Mouse (Mus musculus): ENCODE results near the gene Pde10a.

The Pde10a gene

DNA sequence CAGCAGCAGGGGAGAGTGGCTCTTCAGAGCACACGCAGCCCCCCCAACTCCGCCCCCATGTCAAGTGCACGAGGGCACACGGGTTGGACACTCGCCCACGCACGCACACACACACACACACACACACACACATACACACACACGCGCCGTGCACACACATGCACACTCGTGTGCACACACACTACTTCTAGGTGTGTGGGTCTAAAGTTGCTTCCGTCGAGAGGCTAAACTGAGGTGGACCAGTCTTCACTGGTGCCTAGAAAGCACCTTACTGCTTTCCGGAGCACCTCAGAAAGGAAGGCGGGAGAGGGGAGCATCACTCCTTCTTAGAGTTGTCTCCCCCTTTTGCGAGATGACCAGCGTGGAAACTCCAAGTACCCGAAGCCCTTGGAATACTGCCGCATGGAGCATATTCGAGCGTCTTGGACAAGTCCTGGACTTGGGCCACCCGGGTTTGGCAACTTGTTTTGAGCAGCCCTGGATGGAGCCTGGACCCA, at the start of gene Pde10a:
Gene Pde10a, plus strand, starts transcription at position 148 of the 497 bp plus-strand sequence.
- peak; percentile 72 to 79 for DNase-seq

DNA sequence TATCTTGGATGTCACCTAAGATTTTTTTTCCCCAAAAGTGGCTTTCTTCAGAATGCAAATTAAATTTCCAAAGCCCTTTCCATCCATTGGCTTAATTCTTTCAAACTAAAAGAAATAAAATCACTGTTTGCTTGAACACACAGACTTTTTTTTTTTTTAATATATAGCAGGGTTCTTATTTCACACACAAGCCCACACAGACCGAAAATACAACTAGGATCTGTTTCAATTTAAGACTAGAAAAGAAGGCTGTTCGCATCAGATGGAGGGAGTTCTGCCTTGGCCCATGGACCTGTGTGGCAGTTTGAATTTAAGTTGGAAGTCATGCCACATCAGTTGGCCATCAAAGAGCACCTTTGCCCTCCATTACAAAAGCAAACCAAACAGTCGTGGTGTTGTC, 46.6 kb upstream of the Pde10a start:
- no peak for DNase-seq

DNA sequence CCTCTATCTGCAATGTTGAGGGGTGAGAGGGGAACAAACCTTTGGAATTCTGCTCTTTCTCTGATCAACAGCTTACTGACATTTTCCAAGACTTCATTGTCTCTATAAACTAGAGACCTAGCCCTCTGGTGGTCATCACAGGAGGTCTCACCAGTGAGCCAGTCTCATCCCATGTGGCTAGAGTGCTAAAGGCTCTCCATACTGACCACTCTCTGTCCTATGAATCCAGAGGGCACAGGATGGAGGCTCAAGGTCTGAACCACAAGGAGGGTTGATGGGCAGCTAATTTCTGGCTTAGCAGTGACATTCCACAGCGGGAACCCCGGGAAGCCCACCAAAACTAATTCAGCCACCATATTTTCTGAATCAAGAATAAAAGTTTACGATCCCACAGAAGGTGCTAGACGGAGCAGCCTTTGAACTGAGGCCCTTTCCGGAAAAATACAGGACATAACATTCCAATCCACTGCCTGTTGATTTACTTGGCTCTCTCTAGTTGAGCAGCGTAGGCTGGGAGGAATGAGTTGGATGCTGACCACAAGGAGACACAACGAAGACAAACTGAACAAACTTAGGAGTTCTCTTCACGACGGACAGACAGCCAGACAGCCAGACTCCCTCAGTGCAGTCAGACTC, 45.6 kb upstream of the Pde10a start:
- DNase-seq: no peak

DNA sequence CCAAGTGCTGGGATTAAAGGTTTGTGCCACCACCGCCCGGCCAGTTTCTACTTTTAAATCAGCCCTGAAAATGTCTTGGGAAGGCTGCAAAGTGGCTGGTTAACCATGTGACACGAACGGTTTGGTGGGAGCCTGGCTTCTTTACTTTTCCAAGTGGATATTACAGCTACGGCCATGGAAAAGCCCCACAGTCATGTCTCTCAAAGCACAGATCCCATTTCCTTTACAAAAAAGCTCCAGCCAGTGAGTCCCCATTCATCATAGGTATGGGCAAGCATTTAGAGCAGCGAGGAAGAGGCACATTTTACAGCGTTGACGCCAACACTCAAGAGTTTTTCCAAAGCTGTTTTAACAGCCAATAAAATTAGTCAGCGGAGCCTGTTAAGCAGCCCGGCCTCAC, 43.4 kb upstream of the Pde10a start:
- no peak for DNase-seq

- no peak for DNase-seq
Measured at GRCm38 (mm10) chr17:8482876-8483275, 42.3 kb upstream of the Pde10a start.

GRCm38 (mm10) chr17:8484246-8484645, 40.9 kb upstream of the Pde10a start:
- no peak for DNase-seq

- no peak for DNase-seq
Measured at GRCm38 (mm10) chr17:8485146-8485545, 40.0 kb upstream of the Pde10a start.

DNA sequence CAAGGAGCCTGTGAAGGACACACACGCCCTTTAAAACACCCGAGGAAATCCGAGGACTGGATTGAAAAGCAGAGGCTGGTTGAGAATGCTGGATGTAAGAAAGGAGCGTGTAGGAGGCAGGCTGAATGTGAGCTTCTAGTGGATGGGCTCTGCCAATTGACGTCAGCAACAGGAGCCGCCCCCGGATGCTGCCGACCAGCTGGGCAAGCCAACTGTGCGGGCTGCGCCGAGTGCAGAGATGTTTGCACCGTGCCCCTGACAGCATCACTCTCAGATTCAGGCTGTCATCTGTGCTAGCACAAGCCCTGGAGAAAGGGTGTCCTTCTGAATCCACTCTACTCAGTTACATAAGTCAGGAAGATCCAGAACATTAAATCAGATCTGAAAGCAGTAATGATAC, 37.3 kb upstream of the Pde10a start:
- peak; percentile 82 to 84 for DNase-seq

- no peak for DNase-seq
Measured at GRCm38 (mm10) chr17:8490971-8491370, 34.2 kb upstream of the Pde10a start.

DNA sequence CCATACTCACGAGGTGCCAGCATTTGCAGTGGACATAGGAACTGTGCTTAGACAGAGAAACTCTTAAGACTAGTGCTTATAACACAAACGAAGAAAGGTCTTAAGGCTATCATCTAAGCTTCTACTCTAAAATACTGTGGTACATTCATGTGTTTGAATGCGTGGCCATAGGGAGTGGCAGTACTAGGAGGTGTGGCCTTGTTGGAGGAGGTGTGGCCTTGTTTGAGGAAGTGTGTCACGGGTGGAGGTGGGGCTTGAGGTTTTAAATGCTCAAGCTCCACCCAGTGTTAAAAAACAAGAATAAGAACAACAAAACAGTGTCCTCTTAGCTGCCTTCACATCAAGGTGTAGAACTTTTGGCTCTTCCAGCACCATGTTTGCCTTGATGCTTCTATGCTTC, 31.7 kb upstream of the Pde10a start:
- no peak for DNase-seq

- DNase-seq: no peak
Measured at GRCm38 (mm10) chr17:8498151-8498550, 27.0 kb upstream of the Pde10a start.

DNA sequence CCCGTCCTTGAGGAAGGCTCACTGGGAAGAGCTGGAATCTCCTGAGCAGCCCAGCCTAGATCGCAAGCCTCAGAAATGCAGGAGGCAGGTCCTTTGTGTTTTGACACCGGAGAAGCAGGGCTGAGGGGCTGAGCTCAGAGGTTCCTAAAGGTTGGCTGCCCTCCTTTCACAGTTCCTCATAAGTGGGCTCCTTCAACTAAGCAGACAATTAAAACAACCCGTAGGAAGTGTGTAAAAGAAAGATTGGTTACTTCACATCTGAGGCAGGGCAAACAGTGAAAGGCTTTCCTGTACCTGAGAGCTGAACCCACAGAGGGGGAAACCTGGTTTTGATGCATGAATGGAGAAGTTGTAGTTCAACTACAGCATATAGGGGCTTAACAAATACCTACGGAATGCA, 26.5 kb upstream of the Pde10a start:
- no peak for DNase-seq

DNA sequence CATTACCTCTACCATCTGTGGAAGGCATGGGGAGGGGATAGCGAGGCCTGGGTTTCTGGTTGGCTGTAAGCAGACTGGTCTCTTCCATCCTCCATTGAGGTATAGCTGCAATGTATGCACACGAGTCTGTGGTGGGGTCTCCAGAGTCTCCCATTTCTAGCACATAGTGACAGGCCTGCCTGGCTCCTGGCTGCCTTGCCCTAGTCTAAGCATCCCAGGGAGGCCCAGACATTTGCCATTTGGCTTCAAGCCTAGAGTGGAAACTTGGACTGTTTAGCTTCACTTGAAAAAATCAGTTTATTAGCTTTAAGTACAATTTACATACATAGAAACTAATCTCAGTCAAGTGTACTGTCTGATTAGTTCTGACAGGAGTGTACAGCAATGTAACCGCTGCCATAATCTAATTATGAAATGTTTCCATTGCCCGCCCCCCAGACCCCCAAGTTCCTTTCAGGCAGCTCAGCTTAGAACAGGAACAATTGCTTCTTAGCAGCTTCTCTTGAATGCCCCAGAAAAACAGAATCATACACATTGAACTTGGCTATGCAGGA, 25.5 kb upstream of the Pde10a start:
- DNase-seq: no peak

DNA sequence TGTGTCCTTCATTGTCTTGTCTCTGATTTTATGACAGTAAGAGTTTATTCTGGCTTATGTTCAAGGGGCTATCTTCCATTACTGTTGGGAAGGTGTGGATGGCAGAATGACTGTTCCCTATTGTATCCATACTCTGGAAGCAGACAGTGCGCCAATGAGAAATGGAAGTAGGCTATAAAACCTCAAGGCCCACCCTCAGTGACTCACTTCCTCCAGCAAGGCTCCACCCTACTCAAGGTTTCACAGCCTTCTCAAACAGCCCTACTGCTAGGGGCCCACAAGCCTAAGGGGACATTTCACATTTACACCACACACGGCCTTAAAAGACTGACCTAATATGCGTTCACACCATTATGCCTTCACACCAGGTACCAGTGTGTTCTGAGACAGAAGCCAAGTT, 20.8 kb upstream of the Pde10a start:
- DNase-seq: no peak

DNA sequence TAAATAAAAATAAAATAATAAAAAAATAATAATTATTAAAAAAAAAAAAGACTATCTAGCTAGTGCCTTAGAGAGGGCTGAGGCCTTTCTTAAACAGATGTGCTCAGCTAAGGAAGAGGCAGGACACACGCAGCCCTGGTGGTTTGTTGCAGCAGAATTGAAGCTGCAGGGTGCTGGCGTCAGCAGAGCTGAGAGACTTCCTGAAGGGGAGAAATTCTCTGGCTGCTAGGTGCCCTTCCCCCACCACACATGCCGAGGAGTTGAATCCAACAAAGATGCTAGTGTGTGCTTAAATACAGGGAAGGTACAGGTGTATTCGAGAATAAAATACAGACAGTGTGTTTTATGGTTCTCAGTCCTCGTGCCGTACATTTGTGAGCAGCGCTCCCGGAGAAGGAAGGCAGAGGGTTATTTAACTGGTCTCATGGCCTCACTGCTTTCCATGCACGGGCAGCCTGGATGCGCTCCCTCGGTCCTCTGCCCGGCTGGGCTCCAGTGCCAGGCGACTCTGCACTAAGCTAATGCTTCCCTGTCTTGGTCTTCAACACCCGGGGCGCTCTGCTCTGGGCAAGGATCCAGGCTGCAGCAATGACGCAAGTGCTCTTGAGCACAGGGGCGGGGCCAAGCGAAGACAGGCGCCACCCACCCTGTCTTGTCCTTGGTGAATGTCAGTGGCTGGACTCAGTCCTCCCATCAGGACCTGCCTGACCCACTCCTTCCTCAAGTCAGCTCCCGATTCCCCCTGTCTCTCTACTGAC, 19.3 kb upstream of the Pde10a start:
- peak; percentile 94 to 96 for DNase-seq

DNA sequence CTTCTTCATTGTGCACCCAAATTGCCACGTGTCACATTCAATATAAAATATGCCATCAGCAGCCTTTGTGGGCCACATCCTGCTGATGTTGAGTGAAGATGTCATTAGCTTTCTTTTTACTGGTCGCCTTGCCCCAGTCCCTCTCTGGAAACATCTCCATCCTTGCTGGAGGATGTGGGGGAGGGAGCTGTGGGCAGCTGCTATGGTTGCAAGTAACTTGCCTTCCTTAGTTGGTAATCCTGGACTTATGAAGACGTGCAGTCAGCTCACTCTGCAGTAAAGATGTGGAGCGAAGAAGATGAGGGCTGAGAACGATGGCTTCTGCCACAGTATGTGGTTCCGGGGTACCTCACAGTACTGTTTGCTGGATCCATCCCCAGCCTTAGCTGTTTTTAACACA, 18.4 kb upstream of the Pde10a start:
- peak in 1 of 2 experiments; percentile 44 for DNase-seq

DNA sequence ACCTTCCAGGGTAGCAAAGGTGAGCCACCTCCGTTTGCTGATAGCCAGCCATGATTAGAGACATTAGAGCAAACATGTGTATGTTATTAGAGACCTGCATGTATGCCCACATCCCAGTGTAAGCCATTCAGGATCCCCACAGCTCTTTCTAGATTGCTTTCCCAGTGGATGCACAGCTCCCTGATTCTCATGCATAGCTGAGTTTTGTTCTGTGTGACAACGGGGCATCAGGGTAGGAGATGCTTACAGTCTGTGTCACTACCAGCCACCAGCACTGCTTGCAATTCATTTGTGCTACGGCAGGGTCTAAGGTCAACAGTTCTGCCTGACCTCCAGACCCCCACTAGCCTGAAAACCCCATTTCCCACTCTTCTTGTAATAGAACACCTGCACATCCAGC, 17.5 kb upstream of the Pde10a start:
- peak in 1 of 2 experiments; percentile 45 for DNase-seq

DNA sequence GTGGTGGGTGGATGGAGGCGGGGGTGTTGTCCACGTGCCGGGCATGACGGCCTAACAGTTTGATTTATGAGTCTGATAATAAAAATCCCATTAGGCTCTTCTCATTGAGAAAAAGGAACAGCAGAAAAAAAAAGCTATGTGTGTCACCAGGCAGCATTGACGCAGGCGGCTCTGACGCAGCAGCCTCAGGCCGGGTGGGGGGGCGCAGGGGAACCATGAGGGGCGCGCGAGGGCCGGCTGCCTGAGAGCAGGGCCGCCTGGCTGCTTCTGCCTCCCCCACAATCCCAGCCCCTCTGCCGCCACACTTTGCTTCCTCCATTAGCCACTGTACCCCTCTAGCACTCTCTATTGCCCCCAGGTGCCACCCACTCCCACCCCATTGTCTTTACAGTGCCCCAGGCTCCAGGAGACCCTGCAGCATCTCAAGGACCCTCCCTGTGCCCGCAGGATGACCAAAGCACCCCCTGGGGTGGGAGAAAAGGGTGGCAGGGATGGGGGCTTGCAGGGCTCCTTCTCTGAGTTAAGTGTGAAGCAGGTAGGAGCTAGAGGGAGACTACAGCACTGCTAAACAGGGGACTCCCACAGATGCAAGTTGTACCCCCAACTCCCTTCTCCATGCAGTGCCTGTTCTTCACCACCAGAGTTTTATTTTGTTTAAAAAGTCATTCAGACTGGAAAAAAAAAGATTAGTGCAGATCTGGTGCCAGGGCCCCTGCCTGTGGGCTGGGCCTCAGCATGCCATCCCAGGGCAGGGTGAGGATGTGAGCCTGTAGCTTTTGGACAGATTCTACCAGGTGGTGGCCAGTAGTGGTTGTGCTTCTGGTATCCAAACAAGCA, 16.6 kb upstream of the Pde10a start:
- peak; percentile 71 to 77 for DNase-seq

DNA sequence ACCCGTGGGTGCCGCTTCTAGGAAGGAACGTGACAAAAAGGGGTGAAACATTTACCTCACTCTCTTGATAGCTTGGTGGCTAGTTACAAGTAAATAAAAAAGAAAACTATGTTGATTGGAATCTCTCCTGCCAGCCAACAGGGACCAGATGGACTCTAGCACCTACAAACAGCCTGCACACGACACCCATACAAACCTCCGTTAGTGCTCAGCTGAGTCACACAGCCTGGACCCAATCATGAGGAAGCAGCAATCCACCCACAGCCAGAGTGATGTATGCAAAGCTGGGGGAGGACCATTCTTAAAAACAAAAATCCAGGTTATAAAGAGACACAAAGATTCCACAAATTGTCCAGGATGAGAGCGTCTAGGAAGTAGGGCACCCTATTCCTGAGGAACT, 9.2 kb upstream of the Pde10a start:
- DNase-seq: no peak

DNA sequence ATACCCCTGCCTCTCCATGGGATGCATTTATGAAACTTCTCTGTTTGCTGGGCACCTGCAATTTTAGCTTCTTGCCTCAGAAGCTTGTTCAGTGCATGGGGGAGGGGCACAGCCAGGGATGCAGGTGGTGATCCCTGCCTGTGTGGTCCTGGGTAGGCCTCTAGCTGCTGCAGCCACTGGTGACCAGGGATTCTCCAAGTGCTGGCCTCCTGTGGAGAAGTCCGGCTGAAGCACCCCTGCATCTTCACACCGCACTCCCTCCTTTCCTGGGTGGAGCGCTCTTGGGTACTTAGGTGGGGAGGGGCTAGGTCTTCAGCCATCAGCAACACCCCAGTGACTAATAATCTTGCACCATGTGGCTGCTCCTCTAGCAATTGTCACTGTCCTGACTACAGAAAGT, 1.2 kb upstream of the Pde10a start:
- peak; percentile 49 to 66 for DNase-seq

DNA sequence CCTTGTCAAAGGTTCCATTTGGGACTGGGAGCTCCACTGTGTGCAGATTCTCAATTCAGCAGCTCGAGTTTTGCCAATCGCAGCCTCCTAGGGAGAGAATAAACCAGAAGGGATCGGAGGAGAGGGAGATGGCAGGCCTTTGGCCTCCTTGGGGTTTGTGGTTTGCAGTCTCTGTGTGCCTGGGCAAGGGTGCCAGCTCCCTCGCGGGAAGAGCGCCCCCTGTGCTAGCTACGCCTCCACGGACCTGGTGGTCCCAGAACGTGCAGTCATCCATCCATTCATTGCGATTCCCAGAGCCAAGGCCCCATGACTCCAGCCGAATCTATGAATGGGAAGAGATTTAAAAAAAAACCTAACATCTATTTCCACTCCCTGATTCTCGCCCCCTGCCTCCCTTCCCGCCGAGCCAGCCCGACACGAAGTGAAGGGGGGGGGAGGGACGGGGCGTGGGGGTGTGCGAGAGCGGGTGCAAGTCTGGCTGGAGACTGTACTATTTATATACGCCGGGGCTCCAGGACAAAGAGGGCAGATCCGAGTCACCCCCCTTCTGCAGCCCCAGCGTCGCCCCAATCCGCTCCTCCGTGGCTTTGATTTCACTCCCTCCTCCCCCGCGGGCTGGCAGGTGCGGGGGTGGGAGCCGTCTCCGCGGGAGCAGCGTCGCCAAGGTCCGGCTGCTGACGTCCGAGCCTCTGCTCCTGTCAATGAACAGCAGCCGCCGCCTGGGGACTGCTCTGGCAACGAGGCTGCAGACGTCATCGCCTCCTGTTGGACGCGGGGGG, 596 bp upstream of the Pde10a start:
- DNase-seq: peak; percentile 93 to 95

GRCm38 (mm10) chr17:8525971-8526740, 984 bp downstream of the Pde10a start:
- DNase-seq: peak; percentile 68 to 71
